18 mouse cellular contexts compared by ENCODE assay signal in genomic region chr3:87631408-87631807, GRCm38 (mm10). TPM values are rescaled to one million over a fixed set of nuclear protein-coding genes. Genes with fewer than 3 reads are reported as not detected.
DNase-seq lines count a peak whose midpoint lies in the region; ATAC-seq and TF ChIP-seq lines count a peak whose summit lies in the region.
"Had no signal": no experiment of that assay in that cellular context is flagged by ENCODE, and none has a peak within 500 bp of the region (broad histone marks: within the 10 kb centered on the region; RNA-seq: fewer than 3 reads in every experiment).

No protein-coding gene starts in this region.

- H3K4me2 ChIP-seq in heart, postnatal 0 days (ENCODE audit: low read depth, low read length) = no peak overlapping the region
- H3K4me2 ChIP-seq in kidney, postnatal 0 days (ENCODE audit: low read length) = no peak overlapping the region
- H3K4me2 ChIP-seq: forebrain, embryonic 12.5 days; heart, embryonic 11.5 days; liver, embryonic 11.5 days; midbrain, embryonic 11.5 days had no signal

- TF ChIP-seq EP300 in heart, postnatal 0 days (IDR thresholded peaks at IDR 0.05; ENCODE audit: low read depth) = no peak

- 75% methylated on average over 4 of the region's 4 CpGs for WGBS in heart, postnatal 0 days
- WGBS in kidney, postnatal 0 days = 48% methylated on average over 4 of the region's 4 CpGs

- 0 out of 2 replicates have a peak, but pooled peaks cover 7% of the 10 kb centered on the region for H3K4me1 ChIP-seq in heart, postnatal 0 days (ENCODE audit: control insufficient read depth, insufficient read depth)
- 0 out of 2 replicates have a peak, but pooled peaks cover 3% of the 10 kb centered on the region for H3K4me1 ChIP-seq in kidney, postnatal 0 days (replicated peaks; ENCODE audit: insufficient read depth, low read length)

- H3K9ac ChIP-seq in heart, postnatal 0 days (replicated peaks; ENCODE audit: low read depth, low read length) = no peak overlapping the region
- no peak overlapping the region for H3K9ac ChIP-seq in kidney, postnatal 0 days (ENCODE audit: low read depth, low read length)
- H3K9ac ChIP-seq: forebrain, embryonic 12.5 days; liver, postnatal 0 days had no signal

- no peak for ATAC-seq in heart, postnatal 0 days (ENCODE audit: insufficient read depth, low read depth)
- ATAC-seq in kidney, postnatal 0 days (replicated peaks; ENCODE audit: low FRiP score, low read depth) = no peak
- ATAC-seq: liver, postnatal 0 days had no signal

- DNase-seq in heart, postnatal 0 days (ENCODE audit: low spot score) = no peak
- no peak for DNase-seq in heart, adult 9 months (ENCODE audit: low spot score in 2 of 2)
- no peak for DNase-seq in kidney, postnatal 0 days (ENCODE audit: low spot score)
- DNase-seq in kidney, postnatal 36 days = no peak
- peak; percentile 53 for DNase-seq in ES-CJ7 (ENCODE audit: low read depth, low spot score)
- peak; percentile 43 for DNase-seq in ZHBTc4 (ENCODE audit: low read depth, low spot score)
- DNase-seq in frontal cortex, adult 2 months (ENCODE audit: extremely low spot score in 1 of 2, low spot score in 1 of 2) = no peak
- DNase-seq: adrenal gland, adult 2 months; liver, postnatal 0 days; thymus, adult 2 months; thymus, postnatal 4 days had no signal

- no peak overlapping the region for H3K4me3 ChIP-seq in heart, postnatal 0 days (ENCODE audit: low read depth, low read length)
- no peak overlapping the region for H3K4me3 ChIP-seq in kidney, postnatal 0 days (replicated peaks; ENCODE audit: low read depth, low read length)
- H3K4me3 ChIP-seq: erythroblast, embryonic 14.5 days; forebrain, embryonic 12.5 days had no signal

- TF ChIP-seq CTCF in heart, postnatal 0 days (IDR thresholded peaks at IDR 0.05; ENCODE audit: low read depth) = no peak
- TF ChIP-seq CTCF in kidney, postnatal 0 days (IDR thresholded peaks at IDR 0.05; ENCODE audit: low read depth) = no peak

- 0 out of 2 replicates have a peak, but pooled peaks cover 4% of the 10 kb centered on the region for H3K36me3 ChIP-seq in heart, postnatal 0 days (replicated peaks; ENCODE audit: control insufficient read depth, insufficient read depth, low read length)
- H3K36me3 ChIP-seq in kidney, postnatal 0 days (ENCODE audit: insufficient read depth, low read length) = no peaks in the 10 kb centered on the region
- H3K36me3 ChIP-seq: forebrain, embryonic 12.5 days had no signal

- H3K27ac ChIP-seq in heart, postnatal 0 days (ENCODE audit: low read depth) = peak overlapping the region; percentile 59; the same call in 1 of the 2 replicates
- peak overlapping the region; percentile 68 for H3K27ac ChIP-seq in kidney, postnatal 0 days
- H3K27ac ChIP-seq: forebrain, embryonic 12.5 days; macrophage; stomach, postnatal 0 days had no signal

- no peaks in the 10 kb centered on the region for H3K27me3 ChIP-seq in heart, postnatal 0 days (ENCODE audit: control insufficient read depth, insufficient read depth, low read length)
- no peaks in the 10 kb centered on the region for H3K27me3 ChIP-seq in kidney, postnatal 0 days (ENCODE audit: insufficient read depth, low read length)
- H3K27me3 ChIP-seq: forebrain, embryonic 12.5 days had no signal

- H3K9me3 ChIP-seq in heart, postnatal 0 days (replicated peaks; ENCODE audit: control insufficient read depth, low read length) = no peaks in the 10 kb centered on the region
- H3K9me3 ChIP-seq in kidney, postnatal 0 days (replicated peaks; ENCODE audit: low read length) = no peaks in the 10 kb centered on the region
- H3K9me3 ChIP-seq: forebrain, embryonic 12.5 days had no signal

RNA-seq across cellular contexts. Expression of gene Arhgef11, which starts 14.0 kb away (rescaled TPM):
- total RNA-seq in heart, postnatal 0 days (2014; rRNA removed; ENCODE audit: low replicate concordance) = 18.6 and 29.9 TPM in 2 replicates
- polyA plus RNA-seq in heart, postnatal 0 days (2015; fragmentation: Nextera tagmentation; extraction: Ambion mirVana) = 4.5 and 5.3 TPM in 2 replicates
- 10.7 and 11.0 TPM in 2 replicates for polyA plus RNA-seq in kidney, postnatal 0 days (2015; fragmentation: Nextera tagmentation; extraction: Ambion mirVana)
- polyA plus RNA-seq in frontal cortex, adult 2 months (2012; rRNA removed) = 36.4 and 39.4 TPM in 2 replicates

Comparison
In these comparisons a context has a peak if more than half of its experiments do, and no peak if none do; other contexts are left out.
1. DNase-seq: peak in ES-CJ7 (single experiment) and ZHBTc4 (single experiment); none in heart, postnatal 0 days (single experiment), heart, adult 9 months (0 of 2), kidney, postnatal 0 days (single experiment), kidney, postnatal 36 days (0 of 2) and frontal cortex, adult 2 months (0 of 2).